Mouse (Mus musculus): ENCODE results near the gene Rab24. TPM values are rescaled to one million over a fixed set of nuclear protein-coding genes. Genes with fewer than 3 reads are reported as not detected.
A peak's percentile ranks its signal among the peaks of the same experiment; 100 is the strongest.

Rab24 gene
- polyA plus RNA-seq, 1 experiment: 194 TPM

- Histone ChIP-seq H3K4me3 (replicated peaks; ENCODE audit: control insufficient read depth, low read depth, low read length) (no peak overlapping the region), H3K4me1 (ENCODE audit: control insufficient read depth, insufficient read depth, low read length) (peaks cover 3% of the 10 kb centered on the region), H3K27ac (ENCODE audit: control insufficient read depth, insufficient read depth, low read depth, low read length, poor library complexity) (no peak overlapping the region)
- WGBS: 82% methylated on average over 3 of the region's 3 CpGs
- TF ChIP-seq CTCF (IDR thresholded peaks at IDR 0.05; ENCODE audit: control insufficient read depth, insufficient read depth, low read length) (no peak), POLR2A (IDR thresholded peaks at IDR 0.05; ENCODE audit: borderline replicate concordance, control insufficient read depth, low read depth, low read length) (no peak)
Measured at GRCm38 (mm10) chr13:55332331-55332730, 10.6 kb upstream of the Rab24 start.

- 64% methylated on average over 14 of the region's 14 CpGs for WGBS
- TF ChIP-seq POLR2A (IDR thresholded peaks at IDR 0.05; ENCODE audit: borderline replicate concordance, control insufficient read depth, low read depth, low read length): no peak
- peak; percentile 22; the same call in 1 of the 2 replicates for TF ChIP-seq CTCF (IDR thresholded peaks at IDR 0.05; ENCODE audit: control insufficient read depth, insufficient read depth, low read length)
- peaks cover 3% of the 10 kb centered on the region for H3K4me1 ChIP-seq (ENCODE audit: control insufficient read depth, insufficient read depth, low read length)
- H3K4me3 ChIP-seq (replicated peaks; ENCODE audit: control insufficient read depth, low read depth, low read length): peak overlapping the region; percentile 92
- H3K27ac ChIP-seq (ENCODE audit: control insufficient read depth, insufficient read depth, low read depth, low read length, poor library complexity): peak overlapping the region; percentile 97
Measured at GRCm38 (mm10) chr13:55330567-55331400, 9.0 kb upstream of the Rab24 start.

- H3K4me3 ChIP-seq (replicated peaks; ENCODE audit: control insufficient read depth, low read depth, low read length): peak within 1 kb of the TSS; percentile 92
- WGBS: 1% methylated on average over 79 of the region's 82 CpGs
- TF ChIP-seq CTCF (IDR thresholded peaks at IDR 0.05; ENCODE audit: control insufficient read depth, insufficient read depth, low read length) (no peak), POLR2A (IDR thresholded peaks at IDR 0.05; ENCODE audit: borderline replicate concordance, control insufficient read depth, low read depth, low read length) (peak; percentile 75; the same call in 1 of the 2 replicates)
- H3K27ac ChIP-seq (ENCODE audit: control insufficient read depth, insufficient read depth, low read depth, low read length, poor library complexity): peak within 1 kb of the TSS; percentile 97
- H3K4me1 ChIP-seq (ENCODE audit: control insufficient read depth, insufficient read depth, low read length): peaks cover 3% of the 10 kb centered on the region
Measured at GRCm38 (mm10) chr13:55329683-55330566, 8.2 kb upstream of the Rab24 start, which contains the start of gene Mxd3. Mxd3 (minus strand) TSS chr13:55329823.

- peaks cover 3% of the 10 kb centered on the region for H3K4me1 ChIP-seq (ENCODE audit: control insufficient read depth, insufficient read depth, low read length)
- H3K4me3 ChIP-seq (replicated peaks; ENCODE audit: control insufficient read depth, low read depth, low read length): peak overlapping the region; percentile 71
- H3K27ac ChIP-seq (ENCODE audit: control insufficient read depth, insufficient read depth, low read depth, low read length, poor library complexity): peak overlapping the region; percentile 81
- WGBS: under 1% methylated on average over 29 of the region's 29 CpGs
- TF ChIP-seq CTCF (IDR thresholded peaks at IDR 0.05; ENCODE audit: control insufficient read depth, insufficient read depth, low read length) (no peak), POLR2A (IDR thresholded peaks at IDR 0.05; ENCODE audit: borderline replicate concordance, control insufficient read depth, low read depth, low read length) (peak; percentile 48; the same call in 1 of the 2 replicates)
Measured at GRCm38 (mm10) chr13:55329109-55329682, 7.5 kb upstream of the Rab24 start.

- Histone ChIP-seq H3K27ac (ENCODE audit: control insufficient read depth, insufficient read depth, low read depth, low read length, poor library complexity) (no peak overlapping the region), H3K4me3 (replicated peaks; ENCODE audit: control insufficient read depth, low read depth, low read length) (peak overlapping the region; percentile 71), H3K4me1 (ENCODE audit: control insufficient read depth, insufficient read depth, low read length) (peaks cover 3% of the 10 kb centered on the region)
- TF ChIP-seq CTCF (IDR thresholded peaks at IDR 0.05; ENCODE audit: control insufficient read depth, insufficient read depth, low read length) (no peak), POLR2A (IDR thresholded peaks at IDR 0.05; ENCODE audit: borderline replicate concordance, control insufficient read depth, low read depth, low read length) (no peak)
- 85% methylated on average over 4 of the region's 4 CpGs for WGBS
Measured at GRCm38 (mm10) chr13:55328641-55329040, 6.9 kb upstream of the Rab24 start.

- TF ChIP-seq CTCF (IDR thresholded peaks at IDR 0.05; ENCODE audit: control insufficient read depth, insufficient read depth, low read length): no peak
- TF ChIP-seq POLR2A (IDR thresholded peaks at IDR 0.05; ENCODE audit: borderline replicate concordance, control insufficient read depth, low read depth, low read length): no peak
- Histone ChIP-seq H3K4me1 (ENCODE audit: control insufficient read depth, insufficient read depth, low read length) (peaks cover 3% of the 10 kb centered on the region), H3K4me3 (replicated peaks; ENCODE audit: control insufficient read depth, low read depth, low read length) (peak overlapping the region; percentile 64), H3K27ac (ENCODE audit: control insufficient read depth, insufficient read depth, low read depth, low read length, poor library complexity) (no peak overlapping the region)
- 84% methylated on average over 6 of the region's 6 CpGs for WGBS
Measured at GRCm38 (mm10) chr13:55328171-55328570, 6.4 kb upstream of the Rab24 start.

GRCm38 (mm10) chr13:55327633-55328032 is 5.9 kb upstream of the Rab24 start:
- WGBS: 1% methylated on average over 8 of the region's 8 CpGs
- no peak overlapping the region for H3K27ac ChIP-seq (ENCODE audit: control insufficient read depth, insufficient read depth, low read depth, low read length, poor library complexity)
- TF ChIP-seq POLR2A (IDR thresholded peaks at IDR 0.05; ENCODE audit: borderline replicate concordance, control insufficient read depth, low read depth, low read length) (no peak), CTCF (IDR thresholded peaks at IDR 0.05; ENCODE audit: control insufficient read depth, insufficient read depth, low read length) (peak; percentile 98)
- H3K4me3 ChIP-seq (replicated peaks; ENCODE audit: control insufficient read depth, low read depth, low read length): peak overlapping the region; percentile 64
- H3K4me1 ChIP-seq (ENCODE audit: control insufficient read depth, insufficient read depth, low read length): peaks cover 3% of the 10 kb centered on the region

Measured in bone marrow, adult 2 months (tissue).